Mouse (Mus musculus): ENCODE measurements at regions not wholly inside any gene's neighbourhood (a gene's known extent, or its start where the extent isn't known, plus 50 kb on each side); places are given as distances from the start of the nearest gene placed in this dataset.

- WGBS = 29% methylated on average over 1 of the region's 1 CpGs
- Histone ChIP-seq H3K27ac (no peak overlapping the region), H3K4me3 (replicated peaks) (no peak overlapping the region), H3K36me3 (no peaks in the 10 kb centered on the region), H3K4me2 (no peak overlapping the region), H3K27me3 (no peaks in the 10 kb centered on the region), H3K4me1 (replicated peaks) (peaks cover 3% of the 10 kb centered on the region; the same call in 1 of the 2 replicates), H3K9ac (replicated peaks) (no peak overlapping the region), H3K9me3 (no peaks in the 10 kb centered on the region)
- ATAC-seq (ENCODE audit: insufficient number of reproducible peaks, insufficient read depth, low FRiP score, low TSS enrichment, low read depth) = no peak
Measured at GRCm38 (mm10) chr3:56708260-56708659, 524.8 kb upstream of the Nbea start.

- ATAC-seq (ENCODE audit: insufficient number of reproducible peaks, insufficient read depth, low FRiP score, low TSS enrichment, low read depth) = no peak
- Histone ChIP-seq H3K27ac (no peak overlapping the region), H3K27me3 (no peaks in the 10 kb centered on the region), H3K36me3 (no peaks in the 10 kb centered on the region), H3K9me3 (no peaks in the 10 kb centered on the region), H3K4me1 (replicated peaks) (peaks cover 3% of the 10 kb centered on the region; the same call in 1 of the 2 replicates), H3K4me3 (replicated peaks) (no peak overlapping the region), H3K9ac (replicated peaks) (no peak overlapping the region), H3K4me2 (no peak overlapping the region)
- WGBS = 18% methylated on average over 3 of the region's 3 CpGs
Measured at GRCm38 (mm10) chr3:56707312-56707711, 523.8 kb upstream of the Nbea start.

- Histone ChIP-seq H3K27ac (no peak overlapping the region), H3K4me1 (replicated peaks) (peaks cover 3% of the 10 kb centered on the region; the same call in 1 of the 2 replicates), H3K36me3 (no peaks in the 10 kb centered on the region), H3K27me3 (no peaks in the 10 kb centered on the region), H3K4me2 (no peak overlapping the region), H3K9ac (replicated peaks) (no peak overlapping the region), H3K4me3 (replicated peaks) (no peak overlapping the region), H3K9me3 (no peaks in the 10 kb centered on the region)
- ATAC-seq (ENCODE audit: insufficient number of reproducible peaks, insufficient read depth, low FRiP score, low TSS enrichment, low read depth) = no peak
- WGBS = 79% methylated on average over 4 of the region's 4 CpGs
Measured at GRCm38 (mm10) chr3:56706038-56706437, 522.5 kb upstream of the Nbea start.

GRCm38 (mm10) chr3:56698941-56699340 lies 515.4 kb upstream of the Nbea start:
- H3K27ac ChIP-seq = 0 out of 2 replicates have a peak overlapping the region, but pooled peaks have one; percentile 41

GRCm38 (mm10) chr3:56698248-56698647 lies 514.7 kb upstream of the Nbea start:
- H3K9ac ChIP-seq (replicated peaks) = no peak overlapping the region
- no peak overlapping the region for H3K4me3 ChIP-seq (replicated peaks)
- H3K9me3 ChIP-seq = no peaks in the 10 kb centered on the region
- H3K4me2 ChIP-seq = no peak overlapping the region
- 0 out of 2 replicates have a peak overlapping the region, but pooled peaks have one; percentile 8 for H3K27ac ChIP-seq
- H3K27me3 ChIP-seq = no peaks in the 10 kb centered on the region
- 0% methylated on average over 1 of the region's 1 CpGs for WGBS
- H3K36me3 ChIP-seq = no peaks in the 10 kb centered on the region
- peaks cover 16% of the 10 kb centered on the region for H3K4me1 ChIP-seq (replicated peaks)
- peak; percentile 90 for ATAC-seq (ENCODE audit: insufficient number of reproducible peaks, insufficient read depth, low FRiP score, low TSS enrichment, low read depth)

More at GRCm38 (mm10) chr3:56698941-56699340, 515.4 kb upstream of the Nbea start:
- no peak overlapping the region for H3K9ac ChIP-seq (replicated peaks)
- H3K4me1 ChIP-seq (replicated peaks) = peaks cover 16% of the 10 kb centered on the region
- H3K4me2 ChIP-seq = no peak overlapping the region
- no peak for ATAC-seq (ENCODE audit: insufficient number of reproducible peaks, insufficient read depth, low FRiP score, low TSS enrichment, low read depth)
- H3K4me3 ChIP-seq (replicated peaks) = no peak overlapping the region
- H3K36me3 ChIP-seq = no peaks in the 10 kb centered on the region
- H3K27me3 ChIP-seq = no peaks in the 10 kb centered on the region
- H3K9me3 ChIP-seq = no peaks in the 10 kb centered on the region

DNA sequence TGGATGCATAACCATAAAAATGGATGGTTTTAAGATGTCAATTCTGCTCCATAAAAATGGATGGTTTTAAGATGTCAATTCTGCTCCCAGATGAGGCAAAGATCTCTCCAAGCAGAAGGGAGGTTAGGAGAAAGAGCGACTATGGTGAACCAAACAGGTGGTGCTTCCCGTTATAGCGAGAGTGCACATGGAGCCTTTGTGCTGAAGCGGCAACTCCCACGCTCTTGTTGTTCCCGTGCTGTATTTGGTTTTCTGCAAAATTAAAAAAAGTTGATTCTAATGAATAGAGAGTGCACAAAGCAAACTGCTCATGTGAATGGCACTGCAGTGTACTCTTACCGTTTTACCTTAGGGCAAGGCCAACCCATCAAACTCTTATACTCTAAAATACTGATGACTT lies 497.5 kb upstream of the Nbea start:
- Histone ChIP-seq H3K9ac (replicated peaks) (no peak overlapping the region), H3K4me2 (no peak overlapping the region), H3K36me3 (no peaks in the 10 kb centered on the region), H3K27ac (no peak overlapping the region), H3K4me1 (replicated peaks) (no peaks in the 10 kb centered on the region), H3K4me3 (replicated peaks) (no peak overlapping the region), H3K27me3 (no peaks in the 10 kb centered on the region), H3K9me3 (no peaks in the 10 kb centered on the region)
- ATAC-seq (ENCODE audit: insufficient number of reproducible peaks, insufficient read depth, low FRiP score, low TSS enrichment, low read depth) = no peak
- WGBS = 90% methylated on average over 7 of the region's 7 CpGs

- no peak overlapping the region for H3K4me2 ChIP-seq
- H3K4me3 ChIP-seq (replicated peaks) = no peak overlapping the region
- H3K4me1 ChIP-seq (replicated peaks) = no peaks in the 10 kb centered on the region
- no peak overlapping the region for H3K9ac ChIP-seq (replicated peaks)
- no peak overlapping the region for H3K27ac ChIP-seq
- no peaks in the 10 kb centered on the region for H3K27me3 ChIP-seq
- no peaks in the 10 kb centered on the region for H3K36me3 ChIP-seq
- no peaks in the 10 kb centered on the region for H3K9me3 ChIP-seq
- no peak for ATAC-seq (ENCODE audit: insufficient number of reproducible peaks, insufficient read depth, low FRiP score, low TSS enrichment, low read depth)
- WGBS = 57% methylated on average over 3 of the region's 3 CpGs
Measured at GRCm38 (mm10) chr3:56668829-56669228, 485.3 kb upstream of the Nbea start.

- no peak overlapping the region for H3K4me2 ChIP-seq
- H3K9me3 ChIP-seq = no peaks in the 10 kb centered on the region
- WGBS = 96% methylated on average over 2 of the region's 2 CpGs
- no peak overlapping the region for H3K4me3 ChIP-seq (replicated peaks)
- H3K27me3 ChIP-seq = no peaks in the 10 kb centered on the region
- H3K9ac ChIP-seq (replicated peaks) = no peak overlapping the region
- no peaks in the 10 kb centered on the region for H3K4me1 ChIP-seq (replicated peaks)
- H3K36me3 ChIP-seq = no peaks in the 10 kb centered on the region
- H3K27ac ChIP-seq = no peak overlapping the region
- ATAC-seq (ENCODE audit: insufficient number of reproducible peaks, insufficient read depth, low FRiP score, low TSS enrichment, low read depth) = no peak
Measured at GRCm38 (mm10) chr3:56660594-56660993, 477.1 kb upstream of the Nbea start.

DNA sequence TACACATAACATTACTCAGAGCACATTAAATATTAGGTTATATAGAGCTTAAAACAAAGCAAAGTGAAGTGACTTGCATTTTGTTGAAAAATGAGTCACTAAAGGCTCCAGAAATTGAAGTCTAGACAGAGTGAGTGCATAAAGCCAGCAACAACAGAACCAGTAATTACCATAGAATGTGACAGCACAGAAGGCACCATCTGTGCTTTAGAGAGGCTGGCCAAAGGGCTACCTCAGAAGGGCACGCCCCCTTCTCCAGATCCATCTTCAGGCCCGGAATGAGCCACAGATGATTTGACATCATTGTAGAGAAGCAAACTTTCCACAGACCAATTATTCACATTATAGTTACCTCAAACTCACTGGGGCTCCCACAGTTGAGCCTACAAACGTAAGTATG lies 463.8 kb upstream of the Nbea start:
- Histone ChIP-seq H3K9ac (replicated peaks) (no peak overlapping the region), H3K27ac (no peak overlapping the region), H3K4me1 (replicated peaks) (no peaks in the 10 kb centered on the region), H3K36me3 (no peaks in the 10 kb centered on the region), H3K4me2 (no peak overlapping the region), H3K27me3 (no peaks in the 10 kb centered on the region), H3K9me3 (no peaks in the 10 kb centered on the region), H3K4me3 (replicated peaks) (no peak overlapping the region)
- WGBS = 69% methylated on average over 3 of the region's 3 CpGs
- no peak for ATAC-seq (ENCODE audit: insufficient number of reproducible peaks, insufficient read depth, low FRiP score, low TSS enrichment, low read depth)

Measured in limb, embryonic 12.5 days (tissue).